Mouse (Mus musculus) Patski (cell line): ENCODE data around the gene 4930539E08Rik. TPM values are rescaled to one million over a fixed set of nuclear protein-coding genes. Genes with fewer than 3 reads are reported as not detected.

Source experiments
- ATAC-seq: fragments of 100-300 bp; one replicate; pipeline ENCODE4 v1.8.0; 2021
- CTCF ChIA-PET: fragments of 350-600 bp; sonication (Branson Sonifier 250); formaldehyde crosslinking; loops from one replicate; lab custom pipeline; 2022; ENCODE audit warnings: inconsistent platforms; lab: Charles Lee
- POLR2A ChIA-PET: fragments of 350-600 bp; sonication (Branson Sonifier 250); formaldehyde crosslinking; loops from one replicate; lab custom pipeline; 2022; ENCODE audit warnings: antibody characterized with exemption, inconsistent platforms; lab: Charles Lee
- DNase-seq: peaks from one replicate; pipeline ENCODE4 v3.0.0-alpha.2; 2011; ENCODE audit warnings: low read depth, low spot score
- H3K27me3 ChIP-seq: fragments of 371-371 bp; one replicate; pipeline ENCODE4 v1.5.1; 2021
- CTCF ChIP-seq: fragments of 100-300 bp; IDR thresholded peaks from one replicate; pipeline ENCODE4 v1.5.1; 2021
- in situ Hi-C: fragments of 300-500 bp; cut with MboI; formaldehyde crosslinking; loops from 3 replicates; pipeline ENCODE4 v1.11.1; 2018; ENCODE audit warnings: low pct_unique_long_range_greater_than_20kb, mixed read lengths
- polyA plus RNA-seq: library from polyadenylated mRNA; unstranded; gene quantifications from one replicate; pipeline ENCODE4 v1.2.3, GENCODE M21; 2021

4930539E08Rik gene
- polyA plus RNA-seq, 1 experiment from 2014 or later, result 0.05 TPM

- DNase-seq (no peak), ATAC-seq (no peak)
- TF ChIP-seq CTCF, result peak; percentile 70
- POLR2A ChIA-PET, result no interaction called here
- in situ Hi-C loops, result no loop called here
- CTCF ChIA-PET, result interaction anchor here (0.8 to 1.2 kb wide), 2 partner anchors 16 to 134 kb away, joined by 3 to 4 read pairs; no protein-coding TSS in a partner anchor
- H3K27me3 ChIP-seq, result no peaks in the 10 kb centered on the region
Measured at GRCm38 (mm10) chr17:28896095-28896780, 18.9 kb downstream of the 4930539E08Rik start.

- DNase-seq (no peak), ATAC-seq (no peak)
- ChIA-PET CTCF (interaction anchor here (1.2 kb wide), 1 partner anchor 133 kb away, joined by 4 read pairs; no protein-coding TSS in a partner anchor), POLR2A (no interaction called here)
- no peaks in the 10 kb centered on the region for H3K27me3 ChIP-seq
- TF ChIP-seq CTCF, result no peak
- in situ Hi-C loops, result no loop called here
Measured at GRCm38 (mm10) chr17:28895217-28895875, 19.8 kb downstream of the 4930539E08Rik start.

DNA sequence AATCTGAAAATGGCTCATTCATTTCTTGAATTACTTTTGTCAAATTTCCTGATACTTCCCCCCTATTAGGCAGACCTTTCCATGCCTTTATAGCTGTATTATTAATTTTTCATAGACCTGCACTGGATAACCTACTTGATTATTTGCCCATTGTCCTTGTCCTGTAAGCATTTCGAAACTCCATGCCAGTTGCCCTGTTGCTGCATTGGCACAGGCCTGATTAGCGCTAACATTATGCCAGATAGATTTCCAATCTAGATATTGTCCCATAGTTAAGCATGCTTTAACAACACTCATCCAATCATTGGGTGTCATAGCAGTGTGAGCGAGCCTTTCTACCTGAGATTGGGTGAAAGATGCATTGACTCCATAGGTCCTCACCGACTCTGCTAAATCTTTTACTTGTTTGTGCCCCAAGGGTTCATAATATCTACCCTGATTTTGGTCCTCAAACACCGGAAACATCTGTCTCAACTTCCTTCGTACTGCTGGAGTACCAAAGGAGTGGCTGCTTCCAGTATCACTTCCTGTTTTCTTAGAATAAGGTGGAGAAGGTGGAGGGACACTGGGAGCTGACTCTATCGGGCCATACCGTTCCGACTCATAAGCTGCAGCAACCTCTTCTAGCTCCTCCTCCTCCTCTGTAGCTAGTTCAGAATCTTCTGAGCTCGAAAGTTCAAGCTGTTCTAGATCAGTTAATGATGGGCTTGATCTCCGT lies 20.9 kb downstream of the 4930539E08Rik start:
- H3K27me3 ChIP-seq, result no peaks in the 10 kb centered on the region
- ATAC-seq, result no peak
- CTCF ChIA-PET, result no interaction called here
- TF ChIP-seq CTCF, result no peak
- in situ Hi-C loops, result no loop called here
- POLR2A ChIA-PET, result no interaction called here
- no peak for DNase-seq

DNA sequence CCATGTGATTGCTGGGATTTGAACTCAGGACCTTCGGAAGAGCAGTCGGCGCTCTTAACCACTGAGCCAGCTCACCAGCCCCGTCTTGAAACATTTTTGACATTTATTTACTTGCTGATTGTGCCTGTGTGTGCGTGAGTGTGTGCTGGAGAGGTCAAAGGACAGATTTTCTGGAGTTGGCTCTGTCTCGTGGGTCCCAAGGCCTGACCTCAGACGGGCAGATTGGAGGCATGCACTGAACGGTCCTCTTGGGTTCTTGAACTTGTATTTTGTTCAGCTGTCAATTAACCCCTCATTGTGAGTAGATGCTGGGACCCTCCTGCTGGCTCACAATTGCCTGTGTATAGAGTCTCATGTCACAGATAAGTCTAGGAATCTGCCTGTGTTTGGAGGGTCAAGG lies 28.9 kb downstream of the 4930539E08Rik start:
- DNase-seq (no peak), ATAC-seq (no peak)
- in situ Hi-C loops, result no loop called here
- peaks cover 4% of the 10 kb centered on the region for H3K27me3 ChIP-seq
- POLR2A ChIA-PET, result no interaction called here
- CTCF ChIA-PET, result no interaction called here
- no peak for TF ChIP-seq CTCF

DNA sequence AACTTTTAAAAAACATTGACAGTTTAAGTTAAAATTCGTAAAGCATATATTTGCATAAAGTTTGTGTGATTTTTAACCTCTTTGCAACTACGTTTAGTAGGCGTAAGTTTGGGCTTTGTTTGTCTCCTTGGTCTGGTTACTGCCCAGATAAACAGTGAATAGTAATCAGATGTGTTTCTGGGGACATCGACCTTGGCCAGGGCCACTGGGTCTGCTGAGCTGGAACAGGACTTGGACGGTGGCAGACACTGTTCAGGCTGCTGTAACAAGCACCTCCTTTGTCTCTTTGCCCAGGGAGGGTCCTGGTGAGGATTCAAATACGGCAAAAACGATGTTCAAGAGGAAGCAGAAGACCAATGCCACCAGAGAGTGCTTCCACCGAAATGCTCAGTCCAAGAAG lies 29.9 kb downstream of the 4930539E08Rik start:
- in situ Hi-C loops, result no loop called here
- POLR2A ChIA-PET, result no interaction called here
- no peak for TF ChIP-seq CTCF

DNA sequence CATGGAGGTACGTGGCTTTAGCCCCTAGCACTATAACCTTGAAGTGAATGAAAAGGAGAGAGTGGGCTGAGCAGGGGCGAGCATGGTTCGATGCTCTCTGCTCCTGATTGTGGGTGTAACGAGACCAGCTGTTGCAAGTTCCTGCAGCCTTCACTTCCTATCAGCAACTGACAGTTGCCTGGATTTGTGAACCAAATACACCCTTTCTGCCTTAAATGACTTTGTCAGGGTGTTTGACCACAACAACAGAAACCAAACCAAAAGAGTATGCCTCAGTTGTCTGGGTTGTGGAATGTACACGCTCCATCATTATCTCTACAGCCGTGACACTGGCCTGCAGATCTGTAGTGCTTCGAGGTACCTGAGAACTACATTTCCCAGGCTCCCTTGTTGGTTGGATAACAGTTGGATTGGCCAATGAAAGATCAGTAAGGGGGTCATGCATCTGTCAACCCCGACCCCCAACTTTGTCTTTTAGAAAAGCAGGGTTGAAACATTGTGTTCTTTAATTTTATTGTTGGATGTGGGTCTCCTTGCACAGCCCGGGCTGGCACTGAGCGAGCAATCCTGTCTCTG lies 31.1 kb downstream of the 4930539E08Rik start:
- H3K27me3 ChIP-seq, result peaks cover 4% of the 10 kb centered on the region
- ChIA-PET CTCF (no interaction called here), POLR2A (no interaction called here)
- in situ Hi-C loops, result no loop called here
- TF ChIP-seq CTCF, result no peak
- ATAC-seq, result no peak
- DNase-seq, result no peak

More for the DNA sequence above, 29.9 kb downstream of the 4930539E08Rik start:
- ATAC-seq (no peak), DNase-seq (no peak)
- H3K27me3 ChIP-seq, result peaks cover 4% of the 10 kb centered on the region
- CTCF ChIA-PET, result no interaction called here

GRCm38 (mm10) chr17:28882810-28883209 lies 32.3 kb downstream of the 4930539E08Rik start:
- peaks cover 4% of the 10 kb centered on the region for H3K27me3 ChIP-seq
- in situ Hi-C loops, result no loop called here
- ATAC-seq (no peak), DNase-seq (no peak)
- CTCF ChIA-PET, result interaction anchor here (0.7 to 0.9 kb wide), 2 partner anchors 43 to 61 kb away, joined by 3 to 4 read pairs; partner anchors contain the start of gene Pxt1
- POLR2A ChIA-PET, result interaction anchor here (0.6 kb wide), 2 partner anchors 147 to 148 kb away, joined by 5 to 6 read pairs; no protein-coding TSS in a partner anchor
- TF ChIP-seq CTCF, result no peak

GRCm38 (mm10) chr17:28882316-28882715 lies 32.8 kb downstream of the 4930539E08Rik start:
- DNase-seq (no peak), ATAC-seq (no peak)
- in situ Hi-C loops, result no loop called here
- POLR2A ChIA-PET, result interaction anchor here (0.6 kb wide), 2 partner anchors 147 to 148 kb away, joined by 5 to 6 read pairs; no protein-coding TSS in a partner anchor
- no peak for TF ChIP-seq CTCF
- CTCF ChIA-PET, result interaction anchor here (0.9 kb wide), 1 partner anchor 44 kb away, joined by 3 read pairs; no protein-coding TSS in a partner anchor
- peaks cover 4% of the 10 kb centered on the region for H3K27me3 ChIP-seq

- in situ Hi-C loops, result no loop called here
Measured at GRCm38 (mm10) chr17:28879931-28880391, 35.2 kb downstream of the 4930539E08Rik start.

DNA sequence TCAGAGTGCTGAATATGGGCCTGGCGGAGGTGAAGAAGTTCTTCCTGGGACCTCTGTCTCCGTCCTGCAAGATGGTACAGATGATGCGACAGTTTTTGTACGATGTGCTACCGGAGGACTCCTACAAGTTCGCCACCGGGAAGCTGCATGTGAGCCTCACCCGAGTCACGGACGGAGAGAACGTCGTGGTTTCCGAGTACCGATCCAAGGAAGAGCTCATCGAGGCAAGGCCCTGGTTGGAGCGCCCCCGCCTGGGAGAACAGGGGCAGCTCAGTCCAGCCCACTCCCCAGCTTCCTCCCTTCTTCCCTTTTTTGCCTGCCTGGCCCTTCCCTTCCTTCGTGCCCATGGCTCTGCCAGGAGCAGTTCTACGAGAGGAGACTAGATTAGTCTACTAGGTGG lies 38.3 kb downstream of the 4930539E08Rik start:
- ChIA-PET POLR2A (no interaction called here), CTCF (no interaction called here)
- no peak for DNase-seq
- no peaks in the 10 kb centered on the region for H3K27me3 ChIP-seq
- TF ChIP-seq CTCF, result peak; percentile 46
- ATAC-seq, result no peak
- in situ Hi-C loops, result no loop called here

More at GRCm38 (mm10) chr17:28879931-28880391, 35.2 kb downstream of the 4930539E08Rik start:
- ATAC-seq (no peak), DNase-seq (peak; percentile 17)
- H3K27me3 ChIP-seq, result no peaks in the 10 kb centered on the region
- ChIA-PET CTCF (interaction anchor here (0.7 to 1.9 kb wide), 7 partner anchors 8 to 131 kb away, joined by 3 to 7 read pairs (median 3); no protein-coding TSS in a partner anchor), POLR2A (interaction anchor here (0.6 kb wide), 1 partner anchor 810 kb away, joined by 3 read pairs; no protein-coding TSS in a partner anchor)
- TF ChIP-seq CTCF, result peak; percentile 98
